Mouse (Mus musculus) brown adipose tissue, adult 24 weeks (tissue): ENCODE data around the gene Tmem238l. TPM values are rescaled to one million over a fixed set of nuclear protein-coding genes. Genes with fewer than 3 reads are reported as not detected.

Source experiments
- H3K27ac ChIP-seq: fragments of 200-500 bp; replicated peaks from 2 replicates; pipeline ENCODE4 v1.5.1; 2012; ENCODE audit warnings: low read depth, mild to moderate bottlenecking, low read length
- H3K4me1 ChIP-seq: fragments of 200-500 bp; 2 replicates; pipeline ENCODE4 v1.6.1; 2012; ENCODE audit warnings: low read length, mixed read lengths; ENCODE audit not compliant: control insufficient read depth, insufficient read depth, insufficient read length
- H3K4me3 ChIP-seq: fragments of 200-500 bp; 2 replicates; pipeline ENCODE4 v1.5.1; 2012; ENCODE audit warnings: low read depth, mild to moderate bottlenecking, low read length, moderate library complexity; ENCODE audit not compliant: insufficient read depth
- polyA plus RNA-seq: library from polyadenylated mRNA; stranded (reverse); fragments of >200 nt; gene quantifications from 2 replicates; pipeline ENCODE4 v1.2.4, GENCODE M21; 2012; ENCODE audit not compliant: missing spikeins, insufficient read depth, insufficient read length

Gene Tmem238l
- polyA plus RNA-seq, 1 experiment: not detected

GRCm38 (mm10) chr11:66996446-66996845, 40.0 kb downstream of the Tmem238l start:
- no peak overlapping the region for H3K4me3 ChIP-seq
- H3K4me1 ChIP-seq: peaks cover 3% of the 10 kb centered on the region; the same call in 1 of the 2 replicates
- no peak overlapping the region for H3K27ac ChIP-seq

- Histone ChIP-seq H3K4me3 (no peak overlapping the region), H3K4me1 (peaks cover 3% of the 10 kb centered on the region; the same call in 1 of the 2 replicates), H3K27ac (0 out of 2 replicates have a peak overlapping the region, but pooled peaks have one; percentile 1)
Observed at GRCm38 (mm10) chr11:66998467-66999403, 42.3 kb downstream of the Tmem238l start.

- no peak overlapping the region for H3K4me3 ChIP-seq
- H3K27ac ChIP-seq: no peak overlapping the region
- peaks cover 3% of the 10 kb centered on the region; the same call in 1 of the 2 replicates for H3K4me1 ChIP-seq
Observed at GRCm38 (mm10) chr11:67000671-67001070, 44.2 kb downstream of the Tmem238l start.

GRCm38 (mm10) chr11:67001717-67002116, 45.3 kb downstream of the Tmem238l start:
- Histone ChIP-seq H3K4me1 (peaks cover 3% of the 10 kb centered on the region; the same call in 1 of the 2 replicates), H3K4me3 (no peak overlapping the region), H3K27ac (no peak overlapping the region)

GRCm38 (mm10) chr11:67002911-67003310, 46.5 kb downstream of the Tmem238l start:
- Histone ChIP-seq H3K4me1 (peaks cover 3% of the 10 kb centered on the region; the same call in 1 of the 2 replicates), H3K4me3 (no peak overlapping the region), H3K27ac (no peak overlapping the region)

- Histone ChIP-seq H3K27ac (no peak overlapping the region), H3K4me3 (no peak overlapping the region), H3K4me1 (no peaks in the 10 kb centered on the region)
Observed at GRCm38 (mm10) chr11:67007961-67008360, 51.5 kb downstream of the Tmem238l start.

GRCm38 (mm10) chr11:67008528-67008927, 52.1 kb downstream of the Tmem238l start:
- no peaks in the 10 kb centered on the region for H3K4me1 ChIP-seq
- no peak overlapping the region for H3K27ac ChIP-seq
- no peak overlapping the region for H3K4me3 ChIP-seq

GRCm38 (mm10) chr11:67010430-67010829, 54.0 kb downstream of the Tmem238l start:
- Histone ChIP-seq H3K4me1 (no peaks in the 10 kb centered on the region), H3K27ac (no peak overlapping the region), H3K4me3 (no peak overlapping the region)

- Histone ChIP-seq H3K27ac (no peak overlapping the region), H3K4me3 (no peak overlapping the region), H3K4me1 (no peaks in the 10 kb centered on the region)
Observed at GRCm38 (mm10) chr11:67011635-67012034, 55.2 kb downstream of the Tmem238l start.

Other genes starting within 250 kb of the Tmem238l start
- gene Pirt, start 44.7 kb upstream of the Tmem238l start, polyA plus RNA-seq: not detected in 2 replicates
- gene Tmem220, start 68.5 kb downstream of the Tmem238l start, polyA plus RNA-seq: 7.6 and 7.8 TPM in 2 replicates
- 17.9 and 26.9 TPM in 2 replicates for gene Adprm, start 96.0 kb downstream of the Tmem238l start, polyA plus RNA-seq
- 26.2 and 32.8 TPM in 2 replicates for gene Sco1, start 96.0 kb downstream of the Tmem238l start, polyA plus RNA-seq
- gene Myh3, start 121.7 kb downstream of the Tmem238l start, polyA plus RNA-seq: not detected in 2 replicates
- gene Myh2, start 214.4 kb downstream of the Tmem238l start, polyA plus RNA-seq: 4.3 and 7.1 TPM in 2 replicates
- 12.8 and 22.9 TPM in 2 replicates for gene Myh1, start 243.4 kb downstream of the Tmem238l start, polyA plus RNA-seq